Mouse (Mus musculus): ENCODE data around the gene Hoxd13.

The Hoxd13 gene

Small RNA genes lying within 50 kb of the gene (microRNA-seq; reads per million reads assigned to microRNA genes)
- gene Gm44463: 0 reads per million in 2 experiments

All from adrenal gland (tissue).